Comparison of ENCODE assay signal across 13 mouse cellular contexts in the genomic region with DNA sequence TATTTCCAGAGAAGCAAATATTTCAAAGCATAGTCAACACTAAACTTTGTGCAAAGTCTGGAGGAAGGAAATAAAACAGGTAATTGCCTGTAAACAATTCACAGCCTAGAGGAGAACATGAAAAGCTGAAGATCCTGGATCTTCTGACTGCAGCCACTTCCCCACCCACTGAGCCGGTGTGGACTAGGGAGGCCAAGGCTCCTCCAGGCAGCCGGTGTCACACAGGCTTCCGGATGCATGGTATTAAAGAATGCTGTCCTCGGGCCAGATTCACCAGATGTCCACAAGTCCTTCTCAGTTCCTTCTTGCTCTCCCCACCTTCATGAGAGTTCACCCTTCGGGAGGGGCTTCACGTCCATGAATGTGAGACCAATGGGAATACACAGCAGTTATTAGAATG.
DNase-seq lines count a peak whose midpoint lies in the region; ATAC-seq and TF ChIP-seq lines count a peak whose summit lies in the region.
"Had no signal": no experiment of that assay in that cellular context is flagged by ENCODE, and none has a peak within 500 bp of the region (broad histone marks: within the 10 kb centered on the region; RNA-seq: fewer than 3 reads in every experiment).

No protein-coding gene starts in this region.

- no peaks in the 10 kb centered on the region for H3K36me3 ChIP-seq in hindbrain, postnatal 0 days (ENCODE audit: insufficient read depth, low read length)
- peaks cover 12% of the 10 kb centered on the region for H3K36me3 ChIP-seq in hindbrain, embryonic 14.5 days (replicated peaks; ENCODE audit: control insufficient read depth, insufficient read depth)

- H3K27ac ChIP-seq in hindbrain, postnatal 0 days, result no peak overlapping the region
- H3K27ac ChIP-seq in hindbrain, embryonic 14.5 days, result no peak overlapping the region
- H3K27ac ChIP-seq: liver, embryonic 14.5 days had no signal

- peak; percentile 32 for DNase-seq in hindbrain, postnatal 0 days (ENCODE audit: low spot score)
- no peak for DNase-seq in hindbrain, embryonic 14.5 days (ENCODE audit: low spot score)
- peak; percentile 81 for DNase-seq in brain, adult 2 months (ENCODE audit: low read depth, low spot score)
- peak; percentile 79 for DNase-seq in cerebellum, adult 11-12 months
- peak; percentile 65 to 66 for DNase-seq in cerebellum, postnatal 36 days
- DNase-seq in right cerebral cortex, postnatal 4 days, result no peak
- no peak for DNase-seq in embryo, embryonic 10 days (ENCODE audit: low spot score)
- DNase-seq: gastrocnemius, postnatal 14 days; kidney, adult 9 months; lung, postnatal 14 days; retina, postnatal 1 day had no signal

- 0 out of 2 replicates have a peak, but pooled peaks cover 8% of the 10 kb centered on the region for H3K4me1 ChIP-seq in hindbrain, postnatal 0 days (ENCODE audit: insufficient read depth, low read length)
- H3K4me1 ChIP-seq in hindbrain, embryonic 14.5 days (replicated peaks; ENCODE audit: control insufficient read depth, insufficient read depth, low read length), result peaks cover 18% of the 10 kb centered on the region

- H3K4me3 ChIP-seq in hindbrain, postnatal 0 days (ENCODE audit: low read length), result no peak overlapping the region
- no peak overlapping the region for H3K4me3 ChIP-seq in hindbrain, embryonic 14.5 days (replicated peaks; ENCODE audit: low read length)

- TF ChIP-seq CTCF in hindbrain, postnatal 0 days (IDR thresholded peaks at IDR 0.05; ENCODE audit: low read depth), result no peak

- H3K27me3 ChIP-seq in hindbrain, postnatal 0 days (ENCODE audit: insufficient read depth, low read length), result no peaks in the 10 kb centered on the region
- H3K27me3 ChIP-seq in hindbrain, embryonic 14.5 days (ENCODE audit: control insufficient read depth, insufficient read depth, low read length), result no peaks in the 10 kb centered on the region

- no peak overlapping the region for H3K9ac ChIP-seq in hindbrain, postnatal 0 days (replicated peaks; ENCODE audit: low read length)
- no peak overlapping the region for H3K9ac ChIP-seq in hindbrain, embryonic 14.5 days
- H3K9ac ChIP-seq: liver, embryonic 14.5 days had no signal

- 47% methylated on average over 6 of the region's 6 CpGs for WGBS in hindbrain, postnatal 0 days
- WGBS in hindbrain, embryonic 14.5 days, result 74% methylated on average over 6 of the region's 6 CpGs

- H3K4me2 ChIP-seq in hindbrain, postnatal 0 days (ENCODE audit: low read depth, low read length), result no peak overlapping the region
- no peak overlapping the region for H3K4me2 ChIP-seq in hindbrain, embryonic 14.5 days (replicated peaks)

- no peaks in the 10 kb centered on the region for H3K9me3 ChIP-seq in hindbrain, postnatal 0 days (ENCODE audit: low read length)
- no peaks in the 10 kb centered on the region for H3K9me3 ChIP-seq in hindbrain, embryonic 14.5 days (ENCODE audit: control insufficient read depth, low read length)

- no peak for ATAC-seq in hindbrain, postnatal 0 days
- ATAC-seq in hindbrain, embryonic 14.5 days (ENCODE audit: low FRiP score), result no peak
- ATAC-seq: inflammation-experienced regulatory T-cells, adult 6 months had no signal

Comparison
In these comparisons a context has a peak if more than half of its experiments do, and no peak if none do; other contexts are left out.
1. DNase-seq: peak in hindbrain, postnatal 0 days (single experiment), brain, adult 2 months (single experiment), cerebellum, adult 11-12 months (single experiment) and cerebellum, postnatal 36 days (2 of 2); none in hindbrain, embryonic 14.5 days (single experiment), right cerebral cortex, postnatal 4 days (single experiment) and embryo, embryonic 10 days (single experiment).